Mouse (Mus musculus): Measurements from ENCODE around the gene Nmral1. TPM values are rescaled to one million over a fixed set of nuclear protein-coding genes. Genes with fewer than 3 reads are reported as not detected.
A peak's percentile ranks its signal among the peaks of the same experiment; 100 is the strongest.
"Not testable (repeated sequence)": the region's sequence is repeated elsewhere in the genome, so short reads cannot be mapped to it uniquely, and the experiment has no call there.

Nmral1 gene
- polyA plus RNA-seq, 1 experiment from 2014 or later: 24.1 TPM

- peak overlapping the region; percentile 91; the same call in 1 of the 2 replicates for H3K4me3 ChIP-seq (ENCODE audit: low read depth, low read length)
- ATAC-seq: no peak
- peak overlapping the region; percentile 91 for H3K27ac ChIP-seq (ENCODE audit: low read depth)
- peak overlapping the region; percentile 86; the same call in 1 of the 2 replicates for H3K9ac ChIP-seq (replicated peaks)
- H3K36me3 ChIP-seq (replicated peaks; ENCODE audit: insufficient read depth, low read length): peaks cover 1% of the 10 kb centered on the region
- TF ChIP-seq CTCF (IDR thresholded peaks at IDR 0.05; ENCODE audit: low read depth) (no peak), EP300 (IDR thresholded peaks at IDR 0.05; ENCODE audit: low read depth) (no peak)
- no peaks in the 10 kb centered on the region for H3K27me3 ChIP-seq (ENCODE audit: insufficient read depth, low read length)
- peaks cover 33% of the 10 kb centered on the region for H3K4me1 ChIP-seq (ENCODE audit: insufficient read depth)
- H3K4me2 ChIP-seq (ENCODE audit: low read depth, low read length): peak overlapping the region; percentile 86
- DNase-seq: no peak
- H3K9me3 ChIP-seq (ENCODE audit: low read length): no peaks in the 10 kb centered on the region
- WGBS (ENCODE audit: insufficient replicate concordance): 50% methylated on average over 4 of the region's 4 CpGs
Measured at GRCm38 (mm10) chr16:4682628-4683179, 36.5 kb downstream of the Nmral1 start.

- H3K4me2 ChIP-seq (ENCODE audit: low read depth, low read length); H3K9ac ChIP-seq (replicated peaks); H3K36me3 ChIP-seq (replicated peaks; ENCODE audit: insufficient read depth, low read length); H3K4me3 ChIP-seq (ENCODE audit: low read depth, low read length); ATAC-seq; H3K27ac ChIP-seq (ENCODE audit: low read depth); H3K9me3 ChIP-seq (ENCODE audit: low read length); DNase-seq; H3K27me3 ChIP-seq (ENCODE audit: insufficient read depth, low read length): not testable (repeated sequence)
- H3K4me1 ChIP-seq (ENCODE audit: insufficient read depth): peaks cover 33% of the 10 kb centered on the region
- 65% methylated on average over 3 of the region's 3 CpGs for WGBS (ENCODE audit: insufficient replicate concordance)
Measured at GRCm38 (mm10) chr16:4680922-4681455, 38.2 kb downstream of the Nmral1 start.

DNA sequence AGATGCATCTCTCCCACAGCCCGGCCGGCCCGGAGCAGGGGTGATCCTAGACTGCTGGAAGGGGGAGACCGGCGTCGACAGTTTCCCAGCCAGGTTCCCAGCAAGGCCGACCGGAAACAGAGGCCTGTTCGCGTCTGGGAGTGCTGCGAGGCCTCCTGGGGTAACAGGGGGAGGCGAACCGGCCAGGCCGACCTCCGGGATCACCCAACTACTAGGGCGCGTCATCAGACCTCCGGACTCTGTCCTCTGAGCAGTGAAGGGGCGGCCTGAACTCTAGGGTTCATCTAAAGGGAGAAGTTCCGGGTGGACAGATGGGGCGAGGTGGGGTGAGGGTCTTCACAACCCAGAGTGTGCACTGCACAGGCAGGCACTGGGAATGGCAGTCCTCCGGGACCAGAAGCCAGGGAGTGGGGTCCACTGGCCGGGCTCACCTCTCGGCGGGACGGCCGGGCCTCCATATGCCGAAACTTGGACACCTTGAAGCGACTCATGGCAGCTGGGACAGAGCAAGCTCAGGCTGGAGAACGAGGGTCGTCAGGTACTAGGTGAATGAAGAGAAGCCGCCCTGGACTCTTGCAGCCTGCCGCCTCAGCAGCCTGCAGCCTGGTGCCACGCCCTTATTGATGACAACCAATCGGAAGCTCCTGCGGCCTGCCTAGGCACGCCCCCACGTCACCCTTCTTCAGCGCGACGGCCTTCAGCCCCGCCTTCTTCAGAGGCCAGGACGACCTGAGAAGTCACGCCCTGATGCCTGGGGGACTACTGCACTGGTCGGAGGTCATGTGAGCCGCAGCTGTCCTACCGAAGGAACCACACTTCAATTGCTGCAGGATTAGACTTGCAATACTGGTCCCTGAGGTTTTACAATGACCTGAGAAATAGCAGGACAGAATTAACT lies 39.8 kb downstream of the Nmral1 start, which contains the start of gene Coro7:
Gene Coro7 (minus strand): TSS at position 657 of the 898 bp plus-strand sequence.
- TF ChIP-seq CTCF (IDR thresholded peaks at IDR 0.05; ENCODE audit: low read depth): no peak
- no peak for TF ChIP-seq EP300 (IDR thresholded peaks at IDR 0.05; ENCODE audit: low read depth)
- Histone ChIP-seq H3K4me3 (ENCODE audit: low read depth, low read length) (peak within 1 kb of the TSS; percentile 70), H3K9me3 (ENCODE audit: low read length) (no peaks in the 10 kb centered on the region), H3K27ac (ENCODE audit: low read depth) (peak within 1 kb of the TSS; percentile 70), H3K9ac (replicated peaks) (peak within 1 kb of the TSS; percentile 72), H3K27me3 (ENCODE audit: insufficient read depth, low read length) (no peaks in the 10 kb centered on the region), H3K4me1 (ENCODE audit: insufficient read depth) (peaks cover 34% of the 10 kb centered on the region), H3K36me3 (replicated peaks; ENCODE audit: insufficient read depth, low read length) (peaks cover 19% of the 10 kb centered on the region), H3K4me2 (ENCODE audit: low read depth, low read length) (peak within 1 kb of the TSS; percentile 93)
- DNase-seq: peak; percentile 95
- peak; percentile 83 for ATAC-seq
- WGBS (ENCODE audit: insufficient replicate concordance): under 1% methylated on average over 47 of the region's 47 CpGs

DNA sequence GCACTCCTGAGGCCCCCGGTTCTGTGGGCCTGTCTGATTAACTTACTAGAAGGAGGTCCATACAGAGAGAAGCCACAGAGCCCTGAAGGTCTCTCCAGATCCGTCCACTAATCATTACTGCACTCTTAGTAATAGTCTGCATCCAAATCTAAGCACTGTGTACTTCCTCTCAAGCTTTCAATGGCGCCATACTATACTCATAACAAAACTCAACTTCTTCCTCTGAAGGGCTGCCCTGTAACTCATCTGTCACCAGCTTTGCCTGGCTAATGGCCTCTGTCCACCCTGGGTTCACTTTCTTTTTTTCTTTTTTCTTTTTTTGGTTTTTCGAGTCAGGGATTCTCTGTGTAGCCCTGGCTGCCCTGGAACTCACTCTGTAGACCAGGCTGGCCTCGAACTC lies 41.1 kb downstream of the Nmral1 start:
- Histone ChIP-seq H3K27ac (ENCODE audit: low read depth) (peak overlapping the region; percentile 70), H3K4me3 (ENCODE audit: low read depth, low read length) (peak overlapping the region; percentile 70), H3K9ac (replicated peaks) (peak overlapping the region; percentile 72), H3K36me3 (replicated peaks; ENCODE audit: insufficient read depth, low read length) (peaks cover 29% of the 10 kb centered on the region), H3K4me1 (ENCODE audit: insufficient read depth) (peaks cover 29% of the 10 kb centered on the region), H3K27me3 (ENCODE audit: insufficient read depth, low read length) (no peaks in the 10 kb centered on the region), H3K9me3 (ENCODE audit: low read length) (no peaks in the 10 kb centered on the region), H3K4me2 (ENCODE audit: low read depth, low read length) (peak overlapping the region; percentile 93)
- no peak for TF ChIP-seq EP300 (IDR thresholded peaks at IDR 0.05; ENCODE audit: low read depth)
- TF ChIP-seq CTCF (IDR thresholded peaks at IDR 0.05; ENCODE audit: low read depth): no peak
- 59% methylated on average over 5 of the region's 5 CpGs for WGBS (ENCODE audit: insufficient replicate concordance)
- ATAC-seq (no peak), DNase-seq (no peak)

DNA sequence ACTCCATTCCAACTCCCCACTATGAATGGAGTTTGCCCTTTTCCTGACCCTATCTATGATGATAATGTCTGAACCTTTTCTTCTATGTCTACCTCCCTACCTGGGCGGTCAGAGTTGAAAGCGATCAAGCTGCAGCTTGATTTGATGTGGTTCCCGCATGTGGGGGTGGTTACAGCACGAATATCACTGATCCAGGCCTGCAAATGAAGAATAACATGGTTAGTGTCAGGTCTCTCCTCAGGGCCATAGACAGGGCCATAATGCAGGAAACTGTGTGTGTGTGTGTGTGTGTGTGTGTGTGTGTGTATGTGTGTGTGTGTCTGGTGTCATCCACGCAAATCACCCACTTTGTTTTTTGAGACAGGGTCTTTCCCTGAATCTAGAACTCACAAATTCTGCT lies 42.3 kb downstream of the Nmral1 start:
- no peak overlapping the region for H3K4me2 ChIP-seq (ENCODE audit: low read depth, low read length)
- 87% methylated on average over 5 of the region's 5 CpGs for WGBS (ENCODE audit: insufficient replicate concordance)
- no peak overlapping the region for H3K27ac ChIP-seq (ENCODE audit: low read depth)
- no peak overlapping the region for H3K4me3 ChIP-seq (ENCODE audit: low read depth, low read length)
- H3K4me1 ChIP-seq (ENCODE audit: insufficient read depth): peaks cover 23% of the 10 kb centered on the region
- DNase-seq (no peak), ATAC-seq (no peak)
- H3K36me3 ChIP-seq (replicated peaks; ENCODE audit: insufficient read depth, low read length): peaks cover 36% of the 10 kb centered on the region
- H3K27me3 ChIP-seq (ENCODE audit: insufficient read depth, low read length): no peaks in the 10 kb centered on the region
- H3K9ac ChIP-seq (replicated peaks): no peak overlapping the region
- TF ChIP-seq CTCF (IDR thresholded peaks at IDR 0.05; ENCODE audit: low read depth) (no peak), EP300 (IDR thresholded peaks at IDR 0.05; ENCODE audit: low read depth) (no peak)
- H3K9me3 ChIP-seq (ENCODE audit: low read length): no peaks in the 10 kb centered on the region

DNA sequence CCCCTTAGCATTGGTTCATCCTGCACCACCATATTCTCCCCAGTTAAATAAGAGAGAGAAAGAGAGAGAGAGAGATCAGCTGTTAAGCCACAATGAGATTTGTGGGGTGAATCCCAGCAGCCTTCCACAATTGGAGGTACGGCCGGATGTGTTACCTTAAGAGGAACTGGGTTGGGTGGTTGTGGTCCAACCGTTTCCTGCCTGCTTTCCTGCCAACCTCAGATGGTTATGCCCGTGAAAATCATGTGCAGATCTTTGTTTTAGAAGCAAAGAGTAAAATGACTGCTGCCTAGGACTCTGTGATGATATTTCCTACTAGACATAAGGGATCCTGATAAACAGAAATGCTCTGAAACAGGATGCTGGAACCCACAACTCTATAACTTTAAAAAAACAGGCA lies 45.1 kb downstream of the Nmral1 start:
- Histone ChIP-seq H3K9me3 (ENCODE audit: low read length) (no peaks in the 10 kb centered on the region), H3K27ac (ENCODE audit: low read depth) (peak overlapping the region; percentile 69), H3K36me3 (replicated peaks; ENCODE audit: insufficient read depth, low read length) (peaks cover 45% of the 10 kb centered on the region), H3K9ac (replicated peaks) (no peak overlapping the region), H3K27me3 (ENCODE audit: insufficient read depth, low read length) (no peaks in the 10 kb centered on the region), H3K4me3 (ENCODE audit: low read depth, low read length) (no peak overlapping the region), H3K4me2 (ENCODE audit: low read depth, low read length) (peak overlapping the region; percentile 10; the same call in 1 of the 2 replicates), H3K4me1 (ENCODE audit: insufficient read depth) (peaks cover 20% of the 10 kb centered on the region)
- DNase-seq (no peak), ATAC-seq (no peak)
- WGBS (ENCODE audit: insufficient replicate concordance): 29% methylated on average over 4 of the region's 4 CpGs
- TF ChIP-seq CTCF (IDR thresholded peaks at IDR 0.05; ENCODE audit: low read depth) (no peak), EP300 (IDR thresholded peaks at IDR 0.05; ENCODE audit: low read depth) (peak; percentile 60; the same call in 1 of the 2 replicates)
